Mouse (Mus musculus) activated CD4-positive, CD25-positive, alpha-beta regulatory T cell, adult 4 months (primary cell): ENCODE data around the gene Pkn2. TPM values are rescaled to one million over a fixed set of nuclear protein-coding genes. Genes with fewer than 3 reads are reported as not detected.

Experiments used
- polyA plus RNA-seq, 2 experiments: library from polyadenylated mRNA; unstranded; fragments of 100-300 nt; shearing (Covaris generic); gene quantifications; one replicate each; pipeline ENCODE4 v1.2.1; 2017

Pkn2 gene
- polyA plus RNA-seq, 2 experiments from 2014 or later = 11.3 to 12.7 TPM

Other genes starting within 250 kb of the Pkn2 start
- 1 to 10 TPM; 5.2 TPM for gene Kyat3, start 181.0 kb downstream of the Pkn2 start, polyA plus RNA-seq
- gene Gtf2b, start 117.0 kb downstream of the Pkn2 start, polyA plus RNA-seq = 10 to 100 TPM; 58.6 to 67.4 TPM